Mouse (Mus musculus) layer of hippocampus, adult 9-10 months (tissue): Measurements from ENCODE around the gene Uba5.

Experiments
- DNase-seq: peaks from one replicate; pipeline ENCODE4 v3.0.0; 2022; ENCODE audit warnings: low spot score

The Uba5 gene

GRCm38 (mm10) chr9:104062430-104063243 lies at the start of gene Uba5:
TSS of gene Uba5 (minus strand) at chr9:104063134.
- no peak for DNase-seq

GRCm38 (mm10) chr9:104109151-104109550 lies 46.2 kb upstream of the Uba5 start:
- no peak for DNase-seq

- no peak for DNase-seq
These were observed 45.7 kb upstream of the Uba5 start for GRCm38 (mm10) chr9:104108571-104109143.

- DNase-seq = no peak
These were observed 44.5 kb upstream of the Uba5 start for GRCm38 (mm10) chr9:104107482-104107881.

GRCm38 (mm10) chr9:104106930-104107329 lies 44.0 kb upstream of the Uba5 start:
- no peak for DNase-seq

- no peak for DNase-seq
These were observed 42.1 kb upstream of the Uba5 start for GRCm38 (mm10) chr9:104104986-104105385.

GRCm38 (mm10) chr9:104102901-104103300 lies 40.0 kb upstream of the Uba5 start:
- no peak for DNase-seq

- DNase-seq = no peak
These were observed 39.4 kb upstream of the Uba5 start for GRCm38 (mm10) chr9:104102301-104102700.

- DNase-seq = no peak
These were observed 38.5 kb upstream of the Uba5 start for GRCm38 (mm10) chr9:104101458-104101857.

- no peak for DNase-seq
These were observed 37.9 kb upstream of the Uba5 start for GRCm38 (mm10) chr9:104100822-104101221.

GRCm38 (mm10) chr9:104099060-104099459 lies 36.1 kb upstream of the Uba5 start:
- DNase-seq = no peak

GRCm38 (mm10) chr9:104098256-104098655 lies 35.3 kb upstream of the Uba5 start:
- no peak for DNase-seq

GRCm38 (mm10) chr9:104092945-104093344 lies 30.0 kb upstream of the Uba5 start:
- DNase-seq = no peak

- DNase-seq = no peak
These were observed 25.6 kb upstream of the Uba5 start for GRCm38 (mm10) chr9:104088555-104088954.

GRCm38 (mm10) chr9:104085730-104086429 lies 22.9 kb upstream of the Uba5 start:
- no peak for DNase-seq

- DNase-seq = no peak
These were observed 17.1 kb upstream of the Uba5 start for GRCm38 (mm10) chr9:104080038-104080437.

GRCm38 (mm10) chr9:104079379-104079778 lies 16.4 kb upstream of the Uba5 start:
- no peak for DNase-seq

- DNase-seq = no peak
These were observed 15.8 kb upstream of the Uba5 start for GRCm38 (mm10) chr9:104078780-104079179.

GRCm38 (mm10) chr9:104075808-104076207 lies 12.9 kb upstream of the Uba5 start:
- no peak for DNase-seq

- no peak for DNase-seq
These were observed 8.1 kb upstream of the Uba5 start for GRCm38 (mm10) chr9:104070863-104071604.

- no peak for DNase-seq
These were observed 7.3 kb upstream of the Uba5 start for GRCm38 (mm10) chr9:104070241-104070640.

GRCm38 (mm10) chr9:104064571-104064970 lies 1.6 kb upstream of the Uba5 start:
- DNase-seq = no peak
